Mouse (Mus musculus) kidney, adult 2 months (tissue): ENCODE measurements around the gene Eif2s3x.

ENCODE experiments used
- CTCF ChIP-seq: fragments of 200-500 bp; conservative IDR thresholded peaks from 2 replicates; pipeline ENCODE4 v1.5.1; 2011; ENCODE audit warnings: low read depth, mild to moderate bottlenecking, control low read depth, low read length, moderate library complexity, mixed read lengths; ENCODE audit not compliant: insufficient read depth, insufficient read length
- POLR2A ChIP-seq: fragments of 200-500 bp; IDR thresholded peaks from one replicate; pipeline ENCODE4 v1.6.1; 2011; ENCODE audit warnings: low read depth, low read length, control low read depth

DNA sequence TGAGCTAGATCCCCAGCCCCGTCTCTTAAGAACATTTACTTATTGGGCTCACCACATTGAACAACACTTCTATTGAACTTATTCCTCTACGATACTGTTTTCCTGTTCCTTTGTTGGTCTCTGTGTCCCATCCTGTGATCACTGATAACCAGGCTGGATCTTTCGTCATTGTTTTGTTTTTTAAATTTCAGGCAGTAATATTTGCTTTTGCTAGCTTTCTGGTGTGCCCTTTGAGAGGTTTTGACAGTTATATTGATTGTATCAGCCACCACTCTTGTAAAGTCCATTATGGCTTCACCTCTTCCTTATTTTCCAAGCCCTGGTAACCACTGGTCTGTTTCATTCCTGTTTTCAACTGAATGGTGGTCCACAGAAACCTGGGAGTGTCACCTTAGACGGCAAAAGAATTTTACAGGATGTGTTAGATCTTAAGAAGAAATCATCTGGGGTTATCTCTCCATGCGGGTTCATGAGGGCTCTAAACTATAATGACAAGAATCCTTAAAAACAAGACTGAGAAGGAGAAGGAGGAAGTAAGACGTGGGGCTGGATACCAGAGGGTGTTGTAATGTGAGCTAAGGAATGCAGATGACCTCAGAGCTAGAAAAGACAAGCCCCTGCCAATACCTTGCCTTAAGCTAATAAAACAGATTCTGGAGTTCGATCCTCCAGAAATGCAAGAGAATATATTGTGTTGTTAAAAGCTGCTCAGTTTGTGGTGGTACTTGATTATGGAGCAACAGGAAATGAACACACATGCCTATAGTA is 70.5 kb downstream of the Eif2s3x start:
- TF ChIP-seq CTCF, result no peak
- no peak for TF ChIP-seq POLR2A
